Mouse (Mus musculus) neural tube, embryonic 15.5 days (tissue): Measurements from ENCODE around the gene Gnb2. TPM values are rescaled to one million over a fixed set of nuclear protein-coding genes. Genes with fewer than 3 reads are reported as not detected.

Source experiments
- ATAC-seq: fragments of 200-750 bp; cut with Nextera tagmentation; 2 replicates; pipeline ENCODE4 v1.8.0; 2017; ENCODE audit warnings: mild to moderate bottlenecking, moderate TSS enrichment, moderate library complexity; ENCODE audit not compliant: low FRiP score
- H3K27ac ChIP-seq: fragments of 300-500 bp; sonication (generic); replicated peaks from 2 replicates; pipeline ENCODE4 v1.5.1; 2015; ENCODE audit warnings: mild to moderate bottlenecking, inconsistent platforms
- H3K27me3 ChIP-seq: fragments of 300-500 bp; sonication (generic); replicated peaks from 2 replicates; pipeline ENCODE4 v1.6.1; 2015; ENCODE audit warnings: inconsistent platforms
- H3K36me3 ChIP-seq: fragments of 300-500 bp; sonication (generic); 2 replicates; pipeline ENCODE4 v1.6.1; 2015; ENCODE audit warnings: inconsistent platforms
- H3K4me1 ChIP-seq: fragments of 300-500 bp; sonication (generic); 2 replicates; pipeline ENCODE4 v1.6.1; 2015; ENCODE audit warnings: inconsistent platforms
- H3K4me2 ChIP-seq: fragments of 300-500 bp; sonication (generic); 2 replicates; pipeline ENCODE4 v1.6.1; 2015; ENCODE audit warnings: inconsistent platforms, mild to moderate bottlenecking, moderate library complexity
- H3K4me3 ChIP-seq: fragments of 300-500 bp; sonication (generic); replicated peaks from 2 replicates; pipeline ENCODE4 v1.5.1; 2015; ENCODE audit warnings: mild to moderate bottlenecking, inconsistent platforms
- H3K9ac ChIP-seq: fragments of 300-500 bp; sonication (generic); replicated peaks from 2 replicates; pipeline ENCODE4 v1.6.1; 2015; ENCODE audit warnings: mild to moderate bottlenecking, inconsistent platforms
- H3K9me3 ChIP-seq: fragments of 300-500 bp; sonication (generic); replicated peaks from 2 replicates; pipeline ENCODE4 v1.6.1; 2016; ENCODE audit warnings: inconsistent platforms
- WGBS: fragments of 180-500 bp; shearing (Covaris S2); methylation state at CpG from one replicate; pipeline ENCODE4 v1.1.7; 2015; ENCODE audit warnings: mixed read lengths; 5-methylcytosine and 5-hydroxymethylcytosine counted together
- polyA plus RNA-seq: library from polyadenylated mRNA; unstranded; fragments of >200 nt; fragmentation: Nextera tagmentation; extraction: Ambion mirVana; gene quantifications from 2 replicates; pipeline ENCODE4 v1.2.1, GENCODE M21; 2015

Gene Gnb2
- polyA plus RNA-seq, 1 experiment from 2014 or later, result 540 TPM

DNA sequence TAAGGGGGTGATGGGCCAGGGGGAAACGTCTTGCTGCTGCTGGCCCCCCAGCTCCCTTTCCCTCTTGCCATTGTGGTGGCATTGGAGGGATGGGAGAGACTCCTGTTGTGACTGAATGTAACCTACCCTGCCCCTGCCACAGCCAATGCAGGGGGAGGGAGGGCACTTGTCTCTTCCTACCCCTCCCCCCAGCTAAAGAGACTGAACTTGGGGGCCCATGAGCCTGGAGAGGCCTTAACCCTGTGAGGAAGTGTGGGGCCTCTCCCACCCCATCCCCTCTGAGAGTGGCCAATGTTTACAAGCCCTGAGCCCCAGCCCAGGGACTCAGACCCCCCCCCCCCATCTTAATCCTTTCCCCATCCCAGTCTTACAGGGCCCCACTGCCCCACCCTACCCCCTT, 5.9 kb downstream of the Gnb2 start:
- WGBS, result 35% methylated on average over 1 of the region's 1 CpGs
- H3K9ac ChIP-seq, result no peak overlapping the region
- H3K9me3 ChIP-seq, result no peaks in the 10 kb centered on the region
- no peak overlapping the region for H3K4me3 ChIP-seq
- peaks cover 72% of the 10 kb centered on the region for H3K36me3 ChIP-seq
- no peaks in the 10 kb centered on the region for H3K27me3 ChIP-seq
- peaks cover 36% of the 10 kb centered on the region for H3K4me1 ChIP-seq
- no peak overlapping the region for H3K4me2 ChIP-seq
- no peak for ATAC-seq
- peak overlapping the region; percentile 25; the same call in 1 of the 2 replicates for H3K27ac ChIP-seq

- WGBS, result 37% methylated on average over 16 of the region's 16 CpGs
- peaks cover 36% of the 10 kb centered on the region for H3K4me1 ChIP-seq
- H3K36me3 ChIP-seq, result peaks cover 83% of the 10 kb centered on the region
- H3K9me3 ChIP-seq, result no peaks in the 10 kb centered on the region
- no peak overlapping the region for H3K4me3 ChIP-seq
- no peak overlapping the region for H3K4me2 ChIP-seq
- no peak for ATAC-seq
- H3K27ac ChIP-seq, result peak overlapping the region; percentile 68
- H3K9ac ChIP-seq, result no peak overlapping the region
- no peaks in the 10 kb centered on the region for H3K27me3 ChIP-seq
Measured at GRCm38 (mm10) chr5:137526192-137526936, 6.9 kb downstream of the Gnb2 start.

DNA sequence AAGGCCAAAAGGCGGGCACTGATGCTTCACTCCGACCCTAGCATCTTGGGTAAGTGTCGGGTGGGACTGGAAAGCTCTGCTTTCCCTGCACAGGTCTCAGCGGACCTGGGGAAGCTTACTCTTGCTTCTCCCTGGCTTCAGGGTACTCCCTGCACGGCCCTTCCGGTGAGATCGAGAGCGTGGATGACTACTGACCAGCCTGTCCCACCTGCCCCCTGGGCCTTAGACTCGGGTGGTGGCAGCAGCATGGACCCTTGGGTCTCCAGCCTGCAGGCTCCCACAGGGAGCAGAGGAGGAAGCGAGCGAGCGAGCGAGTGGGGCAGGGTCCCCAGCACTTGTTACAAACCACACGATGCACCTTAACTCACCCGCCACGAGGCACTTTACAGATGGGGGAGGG, 7.8 kb downstream of the Gnb2 start:
- no peak overlapping the region for H3K4me2 ChIP-seq
- ATAC-seq, result no peak
- no peak overlapping the region for H3K4me3 ChIP-seq
- peaks cover 34% of the 10 kb centered on the region for H3K4me1 ChIP-seq
- H3K9me3 ChIP-seq, result no peaks in the 10 kb centered on the region
- WGBS, result 78% methylated on average over 16 of the region's 16 CpGs
- no peak overlapping the region for H3K9ac ChIP-seq
- H3K27ac ChIP-seq, result no peak overlapping the region
- H3K27me3 ChIP-seq, result no peaks in the 10 kb centered on the region
- peaks cover 91% of the 10 kb centered on the region for H3K36me3 ChIP-seq

DNA sequence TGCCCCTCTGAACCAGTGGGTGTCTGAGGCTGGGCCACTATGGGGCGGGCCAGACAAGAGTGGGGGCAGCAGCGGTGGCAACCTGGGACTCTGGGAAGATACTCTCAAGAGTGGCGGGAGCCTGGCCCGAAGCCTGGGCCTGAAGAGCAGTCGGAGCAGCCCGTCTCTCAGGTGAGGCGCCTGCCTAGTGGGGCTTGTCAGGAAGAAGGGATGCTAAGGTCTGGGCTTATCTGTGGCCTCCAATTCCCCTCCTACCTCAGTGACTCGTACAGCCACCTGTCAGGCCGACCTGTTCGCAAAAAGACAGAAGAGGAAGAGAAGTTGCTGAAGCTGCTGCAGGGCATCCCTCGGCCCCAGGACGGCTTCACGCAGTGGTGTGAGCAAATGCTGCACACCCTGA, 8.6 kb downstream of the Gnb2 start:
- no peak for ATAC-seq
- Histone ChIP-seq H3K27me3 (no peaks in the 10 kb centered on the region), H3K4me2 (no peak overlapping the region), H3K36me3 (peaks cover 93% of the 10 kb centered on the region), H3K9ac (no peak overlapping the region), H3K27ac (no peak overlapping the region), H3K9me3 (no peaks in the 10 kb centered on the region), H3K4me1 (peaks cover 26% of the 10 kb centered on the region), H3K4me3 (no peak overlapping the region)
- WGBS, result 92% methylated on average over 13 of the region's 13 CpGs

DNA sequence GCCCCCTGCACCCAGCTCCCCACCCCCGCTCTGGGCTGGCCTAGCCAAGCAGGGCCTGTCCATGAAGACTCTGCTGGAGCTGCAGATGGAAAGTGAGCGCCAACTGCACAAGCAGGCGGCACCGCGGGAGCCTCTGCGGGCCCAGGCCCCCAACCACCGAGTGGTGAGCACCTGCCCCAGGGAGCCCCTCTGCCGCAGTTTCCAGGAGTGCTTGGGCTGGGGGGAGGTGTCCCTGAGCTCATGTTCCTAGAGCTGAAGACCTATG, 9.1 kb downstream of the Gnb2 start:
- H3K4me2 ChIP-seq, result no peak overlapping the region
- WGBS, result 80% methylated on average over 8 of the region's 8 CpGs
- H3K27ac ChIP-seq, result no peak overlapping the region
- ATAC-seq, result no peak
- no peaks in the 10 kb centered on the region for H3K27me3 ChIP-seq
- H3K36me3 ChIP-seq, result peaks cover 93% of the 10 kb centered on the region
- peaks cover 21% of the 10 kb centered on the region for H3K4me1 ChIP-seq
- H3K4me3 ChIP-seq, result no peak overlapping the region
- no peaks in the 10 kb centered on the region for H3K9me3 ChIP-seq
- no peak overlapping the region for H3K9ac ChIP-seq

DNA sequence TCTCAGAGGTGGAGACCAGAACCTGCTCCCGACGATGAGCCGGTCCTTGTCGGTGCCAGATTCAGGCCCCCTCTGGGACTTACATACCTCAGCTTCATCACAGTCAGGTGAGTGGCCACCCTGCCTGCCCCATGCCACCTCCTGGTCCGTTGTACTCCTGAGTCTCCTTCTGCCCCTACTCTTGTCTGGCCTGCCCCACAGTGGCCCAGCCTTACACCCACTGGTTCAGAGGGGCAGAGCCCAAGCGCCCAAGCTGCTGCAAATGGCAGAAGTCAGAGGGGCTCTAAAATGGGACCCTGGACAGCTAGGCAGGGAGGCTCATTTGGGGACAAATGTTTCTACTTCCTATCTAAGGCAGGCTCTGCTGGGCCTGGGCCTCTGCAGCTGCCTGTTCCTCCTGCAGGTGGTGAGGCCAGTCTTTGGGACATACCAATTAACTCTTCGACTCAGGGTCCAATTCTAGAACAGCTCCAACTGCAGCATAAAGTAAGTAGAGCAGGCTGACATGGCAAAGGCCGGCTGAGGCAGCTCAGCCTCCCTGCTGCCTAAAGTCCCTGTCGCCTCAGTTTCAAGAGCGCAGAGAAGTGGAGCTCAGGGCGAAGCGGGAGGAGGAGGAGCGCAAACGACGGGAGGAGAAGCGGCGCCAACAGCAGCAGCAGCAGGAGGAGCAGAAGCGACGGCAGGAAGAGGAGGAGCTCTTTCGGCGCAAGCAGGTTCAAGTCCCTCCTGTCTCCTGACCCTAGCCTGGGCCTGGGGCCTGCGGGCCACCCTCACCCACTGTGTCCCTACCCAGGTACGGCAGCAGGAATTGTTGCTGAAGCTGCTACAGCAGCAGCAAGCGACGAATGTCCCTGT, 9.7 kb downstream of the Gnb2 start:
- Histone ChIP-seq H3K9ac (no peak overlapping the region), H3K36me3 (peaks cover 93% of the 10 kb centered on the region), H3K4me1 (peaks cover 17% of the 10 kb centered on the region; the same call in 1 of the 2 replicates), H3K27me3 (no peaks in the 10 kb centered on the region), H3K27ac (0 out of 2 replicates have a peak overlapping the region, but pooled peaks have one; percentile 13), H3K9me3 (no peaks in the 10 kb centered on the region), H3K4me3 (no peak overlapping the region), H3K4me2 (no peak overlapping the region)
- no peak for ATAC-seq
- WGBS, result 89% methylated on average over 23 of the region's 25 CpGs

- Histone ChIP-seq H3K9ac (no peak overlapping the region), H3K9me3 (no peaks in the 10 kb centered on the region), H3K27me3 (no peaks in the 10 kb centered on the region), H3K27ac (no peak overlapping the region), H3K4me2 (no peak overlapping the region), H3K4me1 (0 out of 2 replicates have a peak, but pooled peaks cover 11% of the 10 kb centered on the region), H3K36me3 (peaks cover 90% of the 10 kb centered on the region), H3K4me3 (no peak overlapping the region)
- ATAC-seq, result no peak
- 75% methylated on average over 11 of the region's 11 CpGs for WGBS
Measured at GRCm38 (mm10) chr5:137522711-137523110, 10.6 kb downstream of the Gnb2 start.

DNA sequence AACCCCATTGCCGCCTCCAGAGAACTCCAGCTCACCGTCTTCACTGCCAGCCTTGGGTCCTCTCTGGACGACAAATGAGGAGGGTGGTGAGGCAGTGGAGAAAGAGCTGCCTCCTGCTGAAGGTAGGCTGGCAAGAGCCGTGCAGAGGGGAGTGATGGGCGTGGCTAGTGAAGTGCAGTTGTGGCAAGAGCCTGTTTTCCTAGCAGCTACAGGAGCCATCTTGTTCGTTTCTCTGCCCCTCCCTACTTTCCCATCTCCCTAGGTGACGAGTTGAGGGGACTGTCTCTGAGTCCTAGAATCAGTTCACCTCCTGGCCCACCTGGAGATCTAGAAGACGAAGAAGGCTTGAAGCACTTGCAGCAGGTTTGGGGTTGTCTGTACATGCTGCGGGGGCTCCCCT, 11.4 kb downstream of the Gnb2 start:
- no peak overlapping the region for H3K4me2 ChIP-seq
- H3K27ac ChIP-seq, result no peak overlapping the region
- H3K9ac ChIP-seq, result no peak overlapping the region
- H3K27me3 ChIP-seq, result no peaks in the 10 kb centered on the region
- whole genome bisulfite sequencing, result 85% methylated on average over 9 of the region's 9 CpGs
- H3K4me3 ChIP-seq, result no peak overlapping the region
- H3K36me3 ChIP-seq, result peaks cover 83% of the 10 kb centered on the region
- 0 out of 2 replicates have a peak, but pooled peaks cover 7% of the 10 kb centered on the region for H3K4me1 ChIP-seq
- H3K9me3 ChIP-seq, result no peaks in the 10 kb centered on the region
- no peak for ATAC-seq

DNA sequence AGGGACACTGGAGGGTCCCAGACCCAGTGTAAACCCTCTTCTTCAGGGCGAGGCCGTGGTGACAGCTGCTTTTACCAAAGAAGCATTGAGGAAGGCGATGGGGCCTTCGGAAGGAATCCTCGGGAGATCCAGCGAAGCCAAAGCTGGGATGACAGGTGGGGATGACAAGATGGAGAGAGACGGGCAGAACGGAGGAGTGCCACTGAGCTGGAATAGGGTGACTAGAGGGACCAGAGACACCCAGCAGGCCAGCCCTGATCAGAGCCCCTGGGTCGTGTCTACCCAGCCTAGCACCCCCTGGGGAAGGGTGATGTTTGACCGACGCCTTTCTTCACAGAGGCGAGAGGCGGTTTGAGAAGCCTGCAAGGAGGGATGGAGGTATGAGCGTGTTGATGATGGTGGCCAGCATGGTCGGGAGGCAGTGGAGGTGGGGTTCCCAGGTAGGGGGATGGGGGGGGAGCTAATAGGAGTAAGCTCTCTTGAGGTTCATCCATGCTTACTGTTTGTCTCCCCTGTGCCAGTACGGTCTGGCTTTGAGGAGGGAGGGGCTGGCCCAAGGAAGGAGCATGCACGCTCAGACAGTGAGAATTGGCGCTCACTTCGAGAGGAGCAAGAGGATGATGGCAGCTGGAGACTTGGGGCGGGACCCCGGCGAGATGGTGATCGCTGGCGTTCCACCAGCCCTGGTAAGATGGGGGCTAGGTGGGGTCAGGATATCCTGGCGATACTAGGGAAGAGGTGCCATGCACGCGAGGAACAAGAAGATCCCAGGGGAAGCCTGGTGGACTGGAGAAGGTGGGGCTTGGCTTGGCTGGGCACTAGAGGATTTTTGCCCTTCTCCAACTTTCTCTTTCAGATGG, 13.4 kb downstream of the Gnb2 start:
- Histone ChIP-seq H3K27me3 (no peaks in the 10 kb centered on the region), H3K36me3 (peaks cover 69% of the 10 kb centered on the region), H3K4me1 (peaks cover 13% of the 10 kb centered on the region), H3K9ac (no peak overlapping the region), H3K27ac (no peak overlapping the region), H3K4me3 (no peak overlapping the region), H3K9me3 (no peaks in the 10 kb centered on the region), H3K4me2 (no peak overlapping the region)
- 92% methylated on average over 27 of the region's 27 CpGs for WGBS
- ATAC-seq, result no peak

DNA sequence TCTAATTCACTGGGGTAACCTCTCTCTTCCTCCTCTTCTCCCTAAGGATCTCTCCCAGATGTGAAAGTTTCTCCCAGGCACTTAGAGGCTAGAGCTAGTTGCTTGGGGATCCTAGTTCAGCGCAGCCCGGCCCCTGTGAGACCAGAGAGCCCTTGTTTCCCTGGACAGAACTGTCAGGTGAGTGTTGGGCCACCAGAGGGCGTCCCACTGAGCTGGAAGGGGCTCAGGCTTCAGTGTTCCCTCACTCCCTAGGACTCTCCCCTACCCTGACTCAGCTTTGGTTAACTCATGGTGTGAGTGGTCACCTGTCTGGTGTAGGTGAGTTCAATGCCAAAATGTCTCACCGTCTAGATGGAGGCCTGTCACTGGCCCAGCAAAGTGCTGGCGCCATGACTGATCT, 14.9 kb downstream of the Gnb2 start, which contains the start of gene Gigyf1:
Gigyf1 (plus strand) TSS at position 113 of the 400 bp plus-strand sequence.
- H3K9me3 ChIP-seq, result no peaks in the 10 kb centered on the region
- H3K36me3 ChIP-seq, result peaks cover 54% of the 10 kb centered on the region
- peaks cover 28% of the 10 kb centered on the region for H3K4me1 ChIP-seq
- no peaks in the 10 kb centered on the region for H3K27me3 ChIP-seq
- H3K4me2 ChIP-seq, result no peak within 1 kb of the TSS
- H3K4me3 ChIP-seq, result no peak within 1 kb of the TSS
- H3K9ac ChIP-seq, result no peak within 1 kb of the TSS
- ATAC-seq, result no peak
- WGBS, result 76% methylated on average over 5 of the region's 5 CpGs
- H3K27ac ChIP-seq, result no peak within 1 kb of the TSS

GRCm38 (mm10) chr5:137514811-137515210, 18.5 kb downstream of the Gnb2 start:
- H3K4me3 ChIP-seq, result no peak overlapping the region
- H3K27me3 ChIP-seq, result no peaks in the 10 kb centered on the region
- H3K9ac ChIP-seq, result no peak overlapping the region
- 94% methylated on average over 3 of the region's 3 CpGs for WGBS
- H3K36me3 ChIP-seq, result peaks cover 18% of the 10 kb centered on the region
- no peaks in the 10 kb centered on the region for H3K9me3 ChIP-seq
- no peak overlapping the region for H3K4me2 ChIP-seq
- no peak for ATAC-seq
- H3K27ac ChIP-seq, result no peak overlapping the region
- H3K4me1 ChIP-seq, result peaks cover 52% of the 10 kb centered on the region
